Mouse (Mus musculus) MEL (cell line): ENCODE data around the gene Lipa. TPM values are rescaled to one million over a fixed set of nuclear protein-coding genes. Genes with fewer than 3 reads are reported as not detected.
A peak's percentile ranks its signal among the peaks of the same experiment; 100 is the strongest.

ENCODE experiments used
- DNase-seq: peaks from one replicate; pipeline ENCODE4 v3.0.0; 2011; ENCODE audit warnings: low read depth, low spot score
- H3K27ac ChIP-seq: 2 replicates; pipeline ENCODE4 v1.5.1; 2012; ENCODE audit warnings: low read depth, mild to moderate bottlenecking, control low read depth, low read length, moderate library complexity; ENCODE audit not compliant: control insufficient read depth
- H3K27me3 ChIP-seq, 2 experiments: fragments of 150-350 bp in 1 of 2; sonication (generic) in 1 of 2; 2 replicates each; pipeline ENCODE4 v1.6.1; 2012; ENCODE audit warnings: low read length in 2 of 2, mild to moderate bottlenecking in 2 of 2, improper control_type of control experiment in 1 of 2, moderate library complexity in 1 of 2; ENCODE audit not compliant: insufficient read depth in 2 of 2, control insufficient read depth in 1 of 2
- H3K36me3 ChIP-seq, 2 experiments: 2 replicates each; pipeline ENCODE4 v1.6.1; 2012 to 2014; ENCODE audit warnings: low read length in 2 of 2, improper control_type of control experiment in 1 of 2, inconsistent platforms in 1 of 2, mild to moderate bottlenecking in 1 of 2; ENCODE audit not compliant: insufficient read depth in 2 of 2, control insufficient read depth in 1 of 2
- H3K4me1 ChIP-seq, 2 experiments: fragments of 150-350 bp in 1 of 2; sonication (generic) in 1 of 2; 2 replicates each; pipeline ENCODE4 v1.6.1; 2012; ENCODE audit warnings: low read length in 2 of 2, improper control_type of control experiment in 1 of 2, mild to moderate bottlenecking in 1 of 2; ENCODE audit not compliant: insufficient read depth in 2 of 2, control insufficient read depth in 1 of 2
- H3K4me3 ChIP-seq, 2 experiments: fragments of 150-350 bp in 1 of 2; sonication (generic) in 1 of 2; 2 replicates each; pipeline ENCODE4 v1.5.1; 2012; ENCODE audit warnings: low read depth in 2 of 2, low read length in 2 of 2, mild to moderate bottlenecking in 2 of 2, moderate library complexity in 2 of 2, control low read depth in 1 of 2, improper control_type of control experiment in 1 of 2; ENCODE audit not compliant: control insufficient read depth in 1 of 2, insufficient read depth in 1 of 2
- H3K79me2 ChIP-seq: 2 replicates; pipeline ENCODE4 v1.6.1; 2012; ENCODE audit warnings: mild to moderate bottlenecking, low read length, moderate library complexity; ENCODE audit not compliant: control insufficient read depth, poor library complexity, insufficient read depth
- H3K9ac ChIP-seq: 2 replicates; pipeline ENCODE4 v1.6.1; 2012; ENCODE audit warnings: low read depth, mild to moderate bottlenecking, control low read depth, low read length, moderate library complexity; ENCODE audit not compliant: control insufficient read depth, poor library complexity, severe bottlenecking
- H3K9me3 ChIP-seq: fragments of 150-350 bp; sonication (generic); replicated peaks from 2 replicates; pipeline ENCODE4 v1.6.1; 2012; ENCODE audit warnings: mild to moderate bottlenecking, low read length, improper control_type of control experiment, moderate library complexity; ENCODE audit not compliant: insufficient read depth
- BHLHE40 ChIP-seq: IDR thresholded peaks from 2 replicates; pipeline ENCODE4 v1.6.1; 2012; ENCODE audit warnings: low read depth, mild to moderate bottlenecking, inconsistent platforms, low read length, improper control_type of control experiment, borderline replicate concordance
- CTCF ChIP-seq, 3 experiments: IDR thresholded peaks in 2 of 3; conservative IDR thresholded peaks in 1 of 3; 2 replicates each; pipeline ENCODE4 v1.5.1; 2011 to 2012; ENCODE audit warnings: low read length in 3 of 3, low read depth in 2 of 3, mild to moderate bottlenecking in 2 of 3, improper control_type of control experiment in 1 of 3, inconsistent platforms in 1 of 3, mixed read lengths in 1 of 3, moderate library complexity in 1 of 3; ENCODE audit not compliant: control insufficient read depth in 1 of 3, insufficient read depth in 1 of 3, poor library complexity in 1 of 3, severe bottlenecking in 1 of 3
- ELF1 ChIP-seq: IDR thresholded peaks from 2 replicates; pipeline ENCODE4 v1.6.1; 2014; ENCODE audit warnings: low read depth, mild to moderate bottlenecking, inconsistent platforms, low read length, improper control_type of control experiment, moderate library complexity
- ETS1 ChIP-seq: IDR thresholded peaks from 2 replicates; pipeline ENCODE4 v1.6.1; 2012; ENCODE audit warnings: low read depth, mild to moderate bottlenecking, inconsistent platforms, low read length, improper control_type of control experiment, moderate library complexity
- HCFC1 ChIP-seq: IDR thresholded peaks from 2 replicates; pipeline ENCODE4 v1.6.1; 2012; ENCODE audit warnings: low read depth, mild to moderate bottlenecking, inconsistent platforms, low read length, improper control_type of control experiment, moderate library complexity
- JUND ChIP-seq: IDR thresholded peaks from 2 replicates; pipeline ENCODE4 v1.6.1; 2011; ENCODE audit warnings: low read depth, mild to moderate bottlenecking, improper control_type of control experiment, low read length
- KAT2A ChIP-seq: conservative IDR thresholded peaks from 2 replicates; pipeline ENCODE4 v1.6.1; 2012; ENCODE audit warnings: low read depth, low read length, improper control_type of control experiment, inconsistent platforms
- MAX ChIP-seq: IDR thresholded peaks from 2 replicates; pipeline ENCODE4 v1.6.1; 2011; ENCODE audit warnings: low read length, improper control_type of control experiment
- MAZ ChIP-seq: IDR thresholded peaks from 2 replicates; pipeline ENCODE4 v1.6.1; 2012; ENCODE audit warnings: low read depth, mild to moderate bottlenecking, inconsistent platforms, low read length, improper control_type of control experiment
- NELFE ChIP-seq: IDR thresholded peaks from 2 replicates; pipeline ENCODE4 v1.6.1; 2011; ENCODE audit warnings: low read depth, low read length, improper control_type of control experiment
- NRF1 ChIP-seq: IDR thresholded peaks from 2 replicates; pipeline ENCODE4 v1.6.1; 2014; ENCODE audit warnings: low read depth, mild to moderate bottlenecking, inconsistent platforms, low read length, improper control_type of control experiment, moderate library complexity; ENCODE audit not compliant: poor library complexity, insufficient read depth, severe bottlenecking
- POLR2A ChIP-seq, 2 experiments: IDR thresholded peaks; 2 replicates each; pipeline ENCODE4 v1.6.1; 2011 to 2012; ENCODE audit warnings: low read length in 2 of 2, mild to moderate bottlenecking in 2 of 2, control low read depth in 1 of 2, improper control_type of control experiment in 1 of 2, low read depth in 1 of 2, moderate library complexity in 1 of 2; ENCODE audit not compliant: control insufficient read depth in 1 of 2, insufficient read depth in 1 of 2, poor library complexity in 1 of 2
- POLR2AphosphoS5 ChIP-seq: IDR thresholded peaks from 2 replicates; pipeline ENCODE4 v1.6.1; 2012; ENCODE audit warnings: low read depth, borderline replicate concordance, mild to moderate bottlenecking, inconsistent platforms, low read length, moderate library complexity, mixed read lengths
- RCOR1 ChIP-seq: IDR thresholded peaks from 2 replicates; pipeline ENCODE4 v1.6.1; 2012; ENCODE audit warnings: low read depth, mild to moderate bottlenecking, inconsistent platforms, low read length, improper control_type of control experiment
- SIN3A ChIP-seq: IDR thresholded peaks from 2 replicates; pipeline ENCODE4 v1.6.1; 2012; ENCODE audit warnings: low read length, improper control_type of control experiment, inconsistent platforms
- TBP ChIP-seq: IDR thresholded peaks from 2 replicates; pipeline ENCODE4 v1.8.0; 2011; ENCODE audit warnings: low read depth, low read length, improper control_type of control experiment
- USF2 ChIP-seq, 2 experiments: IDR thresholded peaks; 2 replicates each; pipeline ENCODE4 v1.6.1; 2011 to 2012; ENCODE audit warnings: improper control_type of control experiment in 2 of 2, low read length in 2 of 2, borderline replicate concordance in 1 of 2, inconsistent platforms in 1 of 2, low read depth in 1 of 2, mild to moderate bottlenecking in 1 of 2; ENCODE audit not compliant: insufficient read depth in 1 of 2
- ZMIZ1 ChIP-seq: IDR thresholded peaks from 2 replicates; pipeline ENCODE4 v1.6.1; 2012; ENCODE audit warnings: low read depth, mild to moderate bottlenecking, inconsistent platforms, low read length, improper control_type of control experiment, moderate library complexity
- ZNF384 ChIP-seq: IDR thresholded peaks from 2 replicates; pipeline ENCODE4 v1.6.1; 2012; ENCODE audit warnings: low read depth, mild to moderate bottlenecking, inconsistent platforms, low read length, improper control_type of control experiment
- polyA plus RNA-seq, 2 experiments: library from polyadenylated mRNA; stranded (reverse) in 1 of 2; unstranded in 1 of 2; fragments of >175 nt in 1 of 2; fragments of >200 nt in 1 of 2; gene quantifications; 2 replicates each; pipeline versions ENCODE4 v1.2.1 to v1.2.4; 2012; ENCODE audit warnings: low replicate concordance in 2 of 2, low read depth in 1 of 2; ENCODE audit not compliant: insufficient read length in 2 of 2, insufficient read depth in 1 of 2, missing spikeins in 1 of 2
- total RNA-seq: library from RNA; depleted of rRNA; stranded (reverse); fragments of 300-350 nt; gene quantifications from 2 replicates; pipeline ENCODE4 v1.2.3, GENCODE M21; 2012; rRNA removed

Lipa gene
- 7.6 and 8.0 TPM in 2 replicates for total RNA-seq
- polyA plus RNA-seq: 10 to 100 TPM in 1 of 2 experiments, not detected in 1; 13.8 TPM

- H3K27me3 ChIP-seq: no peaks in the 10 kb centered on the region
- peak; percentile 97 for DNase-seq
- H3K4me1 ChIP-seq: peaks cover 0 to 4% of the 10 kb centered on the region in 2 experiments; a peak in 2 of 4 replicates
- H3K79me2 ChIP-seq: no peaks in the 10 kb centered on the region; the same call in 1 of the 2 replicates
- H3K27ac ChIP-seq: peak within 1 kb of the TSS; percentile 76
- H3K9me3 ChIP-seq: no peaks in the 10 kb centered on the region
- H3K36me3 ChIP-seq: peaks cover 0 to 2% of the 10 kb centered on the region in 2 experiments; a peak in 2 of 4 replicates
- peak within 1 kb of the TSS; percentile 77 to 80 for H3K4me3 ChIP-seq
- peak within 1 kb of the TSS; percentile 63 for H3K9ac ChIP-seq
- TF ChIP-seq ETS1 (no peak), TBP (peak; percentile 45; the same call in 1 of the 2 replicates), ZNF384 (no peak), POLR2A (IDR thresholded peaks at IDR 0.05; ENCODE audit: control insufficient read depth in 1 of 2, insufficient read depth in 1 of 2, low read depth in 1 of 2, low read length in 2 of 2, poor library complexity in 1 of 2) (peak in 1 of 2 experiments; percentile 49; a peak in 2 of 4 replicates), NELFE (peak; percentile 46; the same call in 1 of the 2 replicates), USF2 (IDR thresholded peaks at IDR 0.05; ENCODE audit: borderline replicate concordance in 1 of 2, insufficient read depth in 1 of 2, low read depth in 1 of 2, low read length in 2 of 2) (no peak), KAT2A (no peak), RCOR1 (no peak), CTCF (IDR thresholded peaks at IDR 0.05 in 2 of 3, conservative IDR thresholded peaks at IDR 0.05 in 1 of 3; ENCODE audit: control insufficient read depth in 1 of 3, insufficient read depth in 1 of 3, low read depth in 2 of 3, low read length in 3 of 3, poor library complexity in 1 of 3, severe bottlenecking in 1 of 3) (no peak), NRF1 (peak; percentile 77), HCFC1 (0 out of 2 replicates have a peak, but pooled peaks have one; percentile 14), ZMIZ1 (no peak), MAZ (peak; percentile 10; the same call in 1 of the 2 replicates), POLR2AphosphoS5 (no peak), JUND (no peak), SIN3A (0 out of 2 replicates have a peak, but pooled peaks have one; percentile 23), BHLHE40 (no peak), MAX (no peak), ELF1 (peak; percentile 84)
These were observed at the start of gene Lipa for GRCm38 (mm10) chr19:34526941-34527682. Lipa (minus strand) TSS chr19:34527474.
